Mouse (Mus musculus) heart, embryonic 13.5 days (tissue): Measurements from ENCODE around the gene Fgfr2. TPM values are rescaled to one million over a fixed set of nuclear protein-coding genes. Genes with fewer than 3 reads are reported as not detected.

ENCODE experiments used
- ATAC-seq: fragments of 200-750 bp; cut with Nextera tagmentation; 2 replicates; pipeline ENCODE4 v1.8.0; 2017; ENCODE audit warnings: moderate TSS enrichment; ENCODE audit not compliant: insufficient number of reproducible peaks, low FRiP score, low TSS enrichment; ENCODE audit errors: extremely low read depth
- H3K27ac ChIP-seq: fragments of 300-500 bp; sonication (generic); replicated peaks from 2 replicates; pipeline ENCODE4 v1.5.1; 2015; ENCODE audit warnings: moderate library complexity, mild to moderate bottlenecking, inconsistent platforms
- H3K27me3 ChIP-seq: fragments of 300-500 bp; sonication (generic); replicated peaks from 2 replicates; pipeline ENCODE4 v1.6.1; 2015; ENCODE audit warnings: mild to moderate bottlenecking, inconsistent platforms
- H3K36me3 ChIP-seq: fragments of 300-500 bp; sonication (generic); 2 replicates; pipeline ENCODE4 v1.6.1; 2015; ENCODE audit warnings: mild to moderate bottlenecking, inconsistent platforms
- H3K4me1 ChIP-seq: fragments of 300-500 bp; sonication (generic); 2 replicates; pipeline ENCODE4 v1.6.1; 2015; ENCODE audit warnings: inconsistent platforms
- H3K4me2 ChIP-seq: fragments of 300-500 bp; sonication (generic); 2 replicates; pipeline ENCODE4 v1.6.1; 2015; ENCODE audit warnings: inconsistent platforms, mild to moderate bottlenecking, moderate library complexity
- H3K4me3 ChIP-seq: fragments of 300-500 bp; sonication (generic); 2 replicates; pipeline ENCODE4 v1.5.1; 2015; ENCODE audit warnings: moderate library complexity, mild to moderate bottlenecking, inconsistent platforms
- H3K9ac ChIP-seq: fragments of 300-500 bp; sonication (generic); 2 replicates; pipeline ENCODE4 v1.6.1; 2015; ENCODE audit warnings: inconsistent platforms, mild to moderate bottlenecking, moderate library complexity
- H3K9me3 ChIP-seq: fragments of 300-500 bp; sonication (generic); 2 replicates; pipeline ENCODE4 v1.6.1; 2016; ENCODE audit warnings: inconsistent platforms
- WGBS: fragments of 180-500 bp; shearing (Covaris S2); methylation state at CpG from one replicate; pipeline ENCODE4 v1.1.7; 2015; ENCODE audit warnings: mixed read lengths; 5-methylcytosine and 5-hydroxymethylcytosine counted together
- polyA plus RNA-seq: library from polyadenylated mRNA; unstranded; fragments of >200 nt; fragmentation: Nextera tagmentation; extraction: Ambion mirVana; gene quantifications from 2 replicates; pipeline ENCODE4 v1.2.1, GENCODE M21; 2015

Fgfr2 gene
- polyA plus RNA-seq, 1 experiment from 2014 or later = 22.5 TPM

DNA sequence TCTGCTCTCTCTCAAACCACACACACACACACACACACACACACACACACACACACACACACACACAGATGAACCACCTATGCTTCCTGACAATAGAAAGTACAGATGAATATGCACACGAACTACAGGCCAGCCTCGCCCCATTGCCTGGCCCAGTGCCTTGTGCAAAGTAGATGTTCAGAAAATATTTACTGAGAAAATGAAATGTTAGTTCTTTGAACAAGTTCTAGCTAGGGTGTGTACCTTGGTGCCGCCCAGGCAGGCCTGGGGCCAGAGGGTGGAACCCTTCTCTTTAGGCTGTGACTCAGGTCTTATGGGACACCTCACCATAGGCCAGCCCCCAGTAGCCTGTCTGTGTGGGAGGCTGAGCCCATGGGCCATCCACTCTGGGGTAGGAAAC lies 891.7 kb downstream of the Fgfr2 start:
- no peak overlapping the region for H3K9ac ChIP-seq
- WGBS = 91% methylated on average over 3 of the region's 3 CpGs
- H3K9me3 ChIP-seq = no peaks in the 10 kb centered on the region

DNA sequence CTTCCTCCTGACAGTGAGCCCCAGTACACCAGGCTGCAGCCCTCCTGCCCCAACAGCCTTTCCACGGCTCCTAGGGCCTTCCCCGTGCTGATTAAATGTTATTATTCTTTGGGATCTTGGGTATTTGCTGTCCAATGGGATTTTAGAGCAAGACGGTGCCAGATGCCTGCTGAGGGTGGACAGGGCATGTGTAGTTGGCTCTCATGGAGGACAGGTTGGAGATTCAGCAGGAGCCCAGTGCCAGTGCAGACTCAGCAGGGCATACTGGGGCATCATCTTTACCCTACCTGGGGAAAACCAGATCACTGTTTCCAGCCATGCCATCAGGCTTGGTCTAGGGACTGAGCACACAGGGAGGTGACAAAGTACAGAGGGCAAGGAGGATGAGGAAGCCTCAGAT lies 892.2 kb downstream of the Fgfr2 start:
- Histone ChIP-seq H3K9me3 (no peaks in the 10 kb centered on the region), H3K27me3 (peaks cover 2% of the 10 kb centered on the region; the same call in 1 of the 2 replicates), H3K4me2 (no peak overlapping the region), H3K4me1 (peaks cover 15% of the 10 kb centered on the region), H3K9ac (no peak overlapping the region), H3K36me3 (no peaks in the 10 kb centered on the region), H3K27ac (no peak overlapping the region), H3K4me3 (no peak overlapping the region)
- 73% methylated on average over 3 of the region's 3 CpGs for WGBS
- ATAC-seq = no peak

More for the DNA sequence above, 891.7 kb downstream of the Fgfr2 start:
- Histone ChIP-seq H3K4me3 (no peak overlapping the region), H3K36me3 (no peaks in the 10 kb centered on the region), H3K4me1 (peaks cover 15% of the 10 kb centered on the region), H3K27me3 (no peaks in the 10 kb centered on the region), H3K4me2 (no peak overlapping the region), H3K27ac (no peak overlapping the region)
- ATAC-seq = no peak

DNA sequence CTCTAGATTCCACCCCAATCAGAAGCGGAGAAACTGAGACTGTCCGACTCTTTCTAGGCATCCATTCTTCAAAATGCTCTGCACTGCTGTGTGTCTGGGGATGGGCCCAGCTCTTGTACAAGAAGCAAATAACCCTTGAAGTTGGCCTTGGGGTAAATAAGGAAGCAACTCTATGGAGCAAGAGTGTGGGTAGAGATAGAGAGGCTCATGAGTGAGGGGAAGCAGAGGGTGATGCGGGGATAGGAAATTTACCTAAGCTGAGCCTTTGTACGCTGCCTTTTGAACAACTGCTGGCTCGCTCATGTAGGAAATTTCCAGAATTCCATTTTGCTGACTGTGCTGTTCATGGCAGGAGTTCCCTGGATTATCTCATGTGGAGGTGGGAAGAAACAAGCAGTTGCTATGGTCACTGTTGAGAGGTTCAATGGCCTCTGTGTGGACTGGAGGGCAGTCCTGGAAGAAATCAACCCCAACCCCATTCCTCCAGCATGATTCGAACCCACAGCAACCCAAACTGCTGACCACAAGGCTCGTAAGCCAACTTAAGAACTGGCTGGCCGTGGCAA lies 896.0 kb downstream of the Fgfr2 start:
- Histone ChIP-seq H3K4me3 (no peak overlapping the region), H3K36me3 (no peaks in the 10 kb centered on the region), H3K27ac (no peak overlapping the region), H3K4me1 (peaks cover 9% of the 10 kb centered on the region), H3K27me3 (peaks cover 12% of the 10 kb centered on the region; the same call in 1 of the 2 replicates), H3K9ac (no peak overlapping the region), H3K9me3 (no peaks in the 10 kb centered on the region), H3K4me2 (no peak overlapping the region)
- 67% methylated on average over 8 of the region's 8 CpGs for WGBS
- 0 out of 2 replicates have a peak, but pooled peaks have one; percentile 15 for ATAC-seq

DNA sequence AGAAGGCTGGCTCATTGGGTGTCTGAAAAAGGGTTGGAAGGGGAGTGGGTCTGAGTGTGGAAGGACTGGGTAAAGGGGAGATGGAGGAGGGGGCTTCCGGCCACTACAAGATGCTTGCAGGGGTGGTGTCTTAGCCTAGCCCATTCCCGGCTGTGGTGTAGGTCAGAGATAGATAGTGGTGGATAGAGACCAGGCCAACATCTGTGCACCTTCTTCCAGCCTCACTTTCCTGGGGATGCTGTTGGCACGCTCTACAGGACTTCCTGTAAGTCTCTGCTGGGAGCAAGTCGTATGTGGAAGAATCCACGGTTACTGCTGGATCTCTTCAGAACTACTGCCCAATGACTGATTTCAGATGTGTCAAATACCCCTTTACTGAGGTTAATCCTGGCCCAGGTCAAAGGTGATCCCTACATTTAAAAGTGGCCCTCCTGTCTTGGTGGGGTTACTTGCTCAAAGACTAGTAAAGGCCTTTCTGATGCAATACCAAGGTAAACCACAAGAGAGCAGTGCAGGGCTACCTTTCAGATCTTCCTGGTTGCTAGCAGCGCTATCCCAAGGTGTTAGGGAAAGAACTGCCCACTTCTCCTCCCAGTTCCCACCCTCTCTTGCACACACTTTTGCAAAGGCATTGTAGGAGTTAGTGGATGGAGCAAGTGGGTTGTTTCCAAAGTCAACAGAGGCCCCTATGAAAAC lies 896.6 kb downstream of the Fgfr2 start:
- no peak overlapping the region for H3K4me3 ChIP-seq
- no peaks in the 10 kb centered on the region for H3K36me3 ChIP-seq
- H3K4me1 ChIP-seq = peaks cover 9% of the 10 kb centered on the region
- 57% methylated on average over 6 of the region's 6 CpGs for WGBS
- no peak overlapping the region for H3K4me2 ChIP-seq
- no peak overlapping the region for H3K9ac ChIP-seq
- H3K27ac ChIP-seq = no peak overlapping the region
- no peaks in the 10 kb centered on the region for H3K9me3 ChIP-seq
- peaks cover 12% of the 10 kb centered on the region; the same call in 1 of the 2 replicates for H3K27me3 ChIP-seq
- ATAC-seq = 0 out of 2 replicates have a peak, but pooled peaks have one; percentile 14

- Histone ChIP-seq H3K4me3 (no peak overlapping the region), H3K4me2 (no peak overlapping the region), H3K9ac (no peak overlapping the region), H3K4me1 (peaks cover 9% of the 10 kb centered on the region), H3K9me3 (no peaks in the 10 kb centered on the region), H3K27ac (no peak overlapping the region), H3K27me3 (peaks cover 12% of the 10 kb centered on the region; the same call in 1 of the 2 replicates), H3K36me3 (no peaks in the 10 kb centered on the region)
- 52% methylated on average over 10 of the region's 10 CpGs for WGBS
- no peak for ATAC-seq
Observed at GRCm38 (mm10) chr7:132223452-132224141, 899.6 kb downstream of the Fgfr2 start.

DNA sequence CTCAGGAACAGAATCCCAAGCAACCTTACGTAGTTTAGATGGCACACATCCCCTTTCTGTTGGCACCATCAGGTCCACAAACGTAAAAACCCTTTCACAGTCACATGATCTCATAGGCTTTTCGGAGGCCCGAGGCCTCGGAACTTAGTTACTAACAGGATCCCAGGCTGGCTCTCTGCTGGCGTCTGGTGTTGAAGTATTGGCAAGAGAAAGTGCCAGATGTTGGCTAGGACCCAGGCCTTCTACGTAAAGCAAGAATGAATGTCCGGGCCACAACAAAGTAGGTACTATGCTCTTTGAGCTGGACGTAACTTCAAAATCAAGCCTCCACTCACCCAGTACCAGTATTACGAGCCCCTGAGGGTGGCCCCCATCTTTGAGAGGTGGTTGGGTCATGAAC lies 909.1 kb downstream of the Fgfr2 start:
- H3K27ac ChIP-seq = no peak overlapping the region
- H3K4me3 ChIP-seq = no peak overlapping the region
- peaks cover 61% of the 10 kb centered on the region for H3K27me3 ChIP-seq
- 62% methylated on average over 10 of the region's 10 CpGs for WGBS
- no peak overlapping the region for H3K9ac ChIP-seq
- H3K36me3 ChIP-seq = no peaks in the 10 kb centered on the region
- H3K4me1 ChIP-seq = no peaks in the 10 kb centered on the region
- H3K4me2 ChIP-seq = no peak overlapping the region
- no peak for ATAC-seq
- H3K9me3 ChIP-seq = no peaks in the 10 kb centered on the region

DNA sequence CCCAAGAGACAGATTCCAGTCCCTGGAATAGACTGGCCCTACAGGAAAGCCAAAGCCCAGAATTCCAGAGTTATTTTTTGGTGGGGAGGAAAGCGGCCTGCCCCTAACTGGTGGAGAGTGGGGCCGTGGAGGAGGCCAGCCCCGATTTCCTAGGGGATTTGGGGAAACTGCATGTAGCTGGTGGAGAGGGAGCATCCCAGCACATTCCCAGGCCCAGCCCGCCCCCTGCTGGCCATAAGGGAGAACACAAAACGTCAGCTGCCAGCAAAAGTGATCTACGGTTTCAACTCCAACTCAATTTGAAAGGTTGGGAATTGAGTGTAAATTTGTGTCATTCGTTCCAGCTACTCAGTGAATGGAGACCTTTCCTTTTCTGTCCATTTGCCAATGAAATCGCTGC lies 909.7 kb downstream of the Fgfr2 start:
- ATAC-seq = no peak
- WGBS = 5% methylated on average over 8 of the region's 8 CpGs

DNA sequence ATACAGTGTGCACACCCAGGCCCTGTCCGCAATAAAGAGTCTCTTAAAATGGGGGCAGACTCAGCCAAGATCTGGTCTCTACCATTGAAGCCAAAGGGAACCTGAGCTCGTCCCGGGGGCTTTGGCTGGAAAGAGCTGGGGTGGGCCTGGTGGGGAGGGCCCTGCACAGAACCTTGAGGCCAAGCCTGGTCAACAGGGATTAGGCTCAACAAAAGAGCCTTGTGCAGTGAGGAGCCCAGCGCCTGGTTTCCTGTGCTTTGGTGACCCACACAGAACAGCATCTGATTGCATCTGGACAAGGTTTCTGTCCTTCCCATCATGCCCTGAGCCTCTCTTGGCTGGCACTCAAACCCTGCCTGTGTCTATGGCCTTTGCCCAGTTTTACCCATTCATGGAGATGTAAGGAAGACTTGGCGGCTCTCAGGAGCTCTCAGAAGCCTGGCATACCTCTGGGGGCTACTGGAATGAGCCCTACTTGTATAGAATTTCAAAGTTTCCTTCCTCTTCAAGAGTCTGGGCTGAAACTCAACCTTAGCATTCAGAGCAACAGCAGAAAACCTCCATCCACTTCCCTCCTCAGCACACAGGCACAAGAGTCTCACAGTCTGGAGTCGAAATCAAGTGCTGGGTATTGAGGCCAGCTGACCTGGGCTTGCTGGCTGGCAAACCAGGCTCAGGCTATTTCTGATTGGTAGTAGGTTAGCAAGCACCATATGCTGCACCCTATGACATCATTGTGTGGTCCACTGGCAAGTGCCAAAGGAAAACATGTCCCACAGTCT lies 911.0 kb downstream of the Fgfr2 start:
- no peak overlapping the region for H3K27ac ChIP-seq
- no peaks in the 10 kb centered on the region for H3K36me3 ChIP-seq
- no peaks in the 10 kb centered on the region for H3K4me1 ChIP-seq
- no peak for ATAC-seq
- peaks cover 65% of the 10 kb centered on the region for H3K27me3 ChIP-seq
- no peak overlapping the region for H3K4me2 ChIP-seq
- 71% methylated on average over 6 of the region's 6 CpGs for WGBS
- no peak overlapping the region for H3K9ac ChIP-seq
- H3K9me3 ChIP-seq = no peaks in the 10 kb centered on the region
- H3K4me3 ChIP-seq = no peak overlapping the region

More for the DNA sequence above, 909.7 kb downstream of the Fgfr2 start:
- Histone ChIP-seq H3K27ac (no peak overlapping the region), H3K4me2 (no peak overlapping the region), H3K9ac (no peak overlapping the region), H3K27me3 (peaks cover 64% of the 10 kb centered on the region), H3K9me3 (no peaks in the 10 kb centered on the region), H3K4me1 (no peaks in the 10 kb centered on the region), H3K4me3 (no peak overlapping the region), H3K36me3 (no peaks in the 10 kb centered on the region)

- peaks cover 64% of the 10 kb centered on the region for H3K27me3 ChIP-seq
- H3K9me3 ChIP-seq = no peaks in the 10 kb centered on the region
- no peaks in the 10 kb centered on the region for H3K4me1 ChIP-seq
- H3K36me3 ChIP-seq = no peaks in the 10 kb centered on the region
- no peak overlapping the region for H3K4me3 ChIP-seq
- WGBS = 80% methylated on average over 5 of the region's 5 CpGs
- no peak overlapping the region for H3K27ac ChIP-seq
- H3K9ac ChIP-seq = no peak overlapping the region
- no peak for ATAC-seq
- H3K4me2 ChIP-seq = no peak overlapping the region
Observed at GRCm38 (mm10) chr7:132210616-132211015, 912.5 kb downstream of the Fgfr2 start.

DNA sequence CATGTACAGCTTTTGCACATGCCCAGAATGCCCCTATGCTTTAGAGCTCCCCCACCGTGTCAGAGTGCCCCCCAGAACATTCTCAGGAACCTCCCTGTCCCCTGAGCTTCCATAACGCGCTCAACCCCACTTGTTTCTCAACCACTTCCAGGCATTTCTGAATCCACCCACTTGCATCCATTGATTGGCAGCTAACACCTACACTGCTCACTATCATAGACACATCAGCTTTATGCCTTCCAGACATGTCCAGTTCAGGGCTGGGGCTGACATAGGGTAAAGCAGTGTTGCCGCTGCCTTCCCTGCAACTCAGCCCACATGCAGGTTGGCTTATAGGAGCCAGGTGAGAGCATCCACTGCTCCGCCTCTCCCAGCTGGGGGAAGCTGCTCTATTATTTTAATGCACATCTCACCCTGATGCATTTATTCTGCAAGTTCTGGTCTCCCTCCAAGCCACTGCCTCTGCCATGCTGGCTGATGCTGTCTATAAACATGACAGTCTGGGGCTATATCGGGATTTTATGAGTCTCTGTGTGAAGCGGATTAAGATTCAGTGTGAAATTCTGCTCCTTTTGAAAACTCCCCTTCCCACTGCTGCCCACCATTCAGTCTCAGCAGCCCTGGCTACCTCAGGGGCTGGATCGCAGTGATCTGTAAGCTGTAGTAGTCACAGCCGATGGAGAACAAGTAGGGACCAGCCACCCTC lies 914.1 kb downstream of the Fgfr2 start:
- H3K36me3 ChIP-seq = no peaks in the 10 kb centered on the region
- ATAC-seq = no peak
- no peak overlapping the region for H3K9ac ChIP-seq
- H3K27ac ChIP-seq = no peak overlapping the region
- H3K4me2 ChIP-seq = no peak overlapping the region
- H3K27me3 ChIP-seq = peaks cover 51% of the 10 kb centered on the region
- H3K4me3 ChIP-seq = no peak overlapping the region
- H3K4me1 ChIP-seq = peaks cover 2% of the 10 kb centered on the region; the same call in 1 of the 2 replicates
- no peaks in the 10 kb centered on the region for H3K9me3 ChIP-seq
- 71% methylated on average over 9 of the region's 9 CpGs for WGBS
